Mouse (Mus musculus): ENCODE data around the gene Tprn.
"Not testable (repeated sequence)": the region's sequence is repeated elsewhere in the genome, so short reads cannot be mapped to it uniquely, and the experiment has no call there.

DNA sequence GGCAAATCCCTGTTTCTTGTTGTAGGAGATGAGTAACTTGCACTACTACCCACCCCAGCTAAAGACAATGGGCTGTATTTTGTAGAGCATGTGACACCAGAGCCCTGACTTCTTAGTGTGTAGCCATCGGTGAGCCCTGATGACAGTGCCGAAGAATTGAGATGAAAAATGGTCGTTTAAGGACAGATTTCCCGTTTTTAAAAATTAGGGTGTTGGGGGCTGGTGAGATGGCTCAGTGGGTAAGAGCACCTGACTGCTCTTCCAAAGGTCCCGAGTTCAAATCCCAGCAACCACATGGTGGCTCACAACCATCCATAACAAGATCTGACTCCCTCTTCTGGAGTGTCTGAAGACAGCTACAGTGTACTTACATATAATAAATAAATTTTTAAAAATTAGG, 5.2 kb upstream of the Tprn start:
- TF ChIP-seq TAL1, GATA1 (IDR thresholded peaks at IDR 0.05; ENCODE audit: low read length): not testable (repeated sequence)

All from erythroblast, embryonic 14.5 days (primary cell).